Mouse (Mus musculus): ENCODE results near the gene Asb4.

DNA sequence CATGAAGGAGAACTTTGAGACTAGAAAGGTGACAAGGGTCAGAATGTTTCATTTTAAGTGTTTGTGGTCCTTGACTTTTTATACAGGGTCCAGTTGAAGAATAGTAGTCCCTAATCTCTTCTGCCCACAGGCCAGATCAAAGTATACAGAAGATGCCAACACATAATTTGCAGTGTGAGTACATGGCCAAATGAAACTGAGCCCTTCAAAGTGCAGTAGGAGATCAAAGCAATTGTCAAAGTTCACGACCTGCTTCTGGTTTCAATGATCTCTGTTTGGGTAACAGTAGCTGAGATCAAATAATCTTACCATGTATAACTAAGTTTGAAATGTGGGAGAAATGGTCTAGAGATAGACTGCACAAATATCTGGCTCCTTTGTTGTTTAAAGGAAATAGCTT is 90.8 kb downstream of the Asb4 start:
- TF ChIP-seq CTCF (IDR thresholded peaks at IDR 0.05; ENCODE audit: low read depth, low read length) (no peak), POLR2A (IDR thresholded peaks at IDR 0.05; ENCODE audit: borderline replicate concordance, low read depth, low read length) (no peak)
